Comparison of ENCODE assay signal across 8 mouse cellular contexts in the genomic region with DNA sequence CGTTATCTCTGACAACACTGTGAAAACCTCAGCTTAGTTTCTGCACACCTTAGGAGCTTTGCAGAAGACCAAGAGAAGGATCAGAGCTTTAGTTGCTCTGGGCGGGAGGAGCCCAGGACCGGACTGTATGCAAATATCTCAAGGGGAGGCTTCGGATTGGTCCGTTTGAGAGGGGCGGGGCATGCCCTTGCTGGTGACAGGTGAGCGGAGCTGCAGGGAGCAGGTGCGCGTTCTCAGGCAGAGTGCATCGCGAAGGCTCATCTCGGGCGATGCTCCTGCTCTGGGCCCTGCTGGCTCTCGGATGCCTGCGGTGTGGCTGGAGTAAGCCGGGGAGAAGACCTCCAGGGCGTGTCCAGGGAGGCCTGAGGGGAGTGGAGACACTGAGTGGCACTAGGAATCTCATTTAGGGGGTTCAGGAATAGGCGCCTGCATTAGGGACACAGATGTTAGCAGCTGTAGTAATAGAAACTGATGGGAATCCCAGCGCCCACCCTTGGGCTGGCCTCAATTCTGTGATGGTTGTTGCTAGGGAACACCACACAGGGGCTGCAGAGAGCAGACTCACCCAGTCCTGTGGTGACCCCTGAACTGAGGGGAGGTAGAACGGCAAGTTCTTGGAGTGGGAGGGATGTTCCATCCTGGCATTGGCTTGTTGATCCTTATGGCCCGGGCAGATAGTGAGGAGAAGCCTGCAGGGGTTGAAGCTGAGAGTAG. TPM values are rescaled to one million over a fixed set of nuclear protein-coding genes. Genes with fewer than 3 reads are reported as not detected.
DNase-seq lines count a peak whose midpoint lies in the region; ATAC-seq lines count a peak whose summit lies in the region.

Upk3a (plus strand) TSS at position 191 of the 714 bp plus-strand sequence.

- H3K4me3 ChIP-seq in hindbrain, embryonic 16.5 days (ENCODE audit: low read length), result peak within 1 kb of the TSS; percentile 11

- no peaks in the 10 kb centered on the region for H3K36me3 ChIP-seq in hindbrain, embryonic 16.5 days (ENCODE audit: control insufficient read depth, insufficient read depth, low read length)

- H3K9me3 ChIP-seq in hindbrain, embryonic 16.5 days (ENCODE audit: control insufficient read depth, low read length), result no peaks in the 10 kb centered on the region

- peak; percentile 66 for DNase-seq in urinary bladder, adult 2 months (ENCODE audit: low spot score)
- no peak for DNase-seq in urinary bladder, postnatal 10 days (ENCODE audit: low spot score)
- DNase-seq in lung, adult 18-20 months, result peak; percentile 69 to 78
- peak; percentile 38 for DNase-seq in retina, postnatal 1 day
- DNase-seq in heart, adult 18-20 months, result no peak
- DNase-seq in heart, postnatal 25 days (ENCODE audit: low spot score), result no peak
- no peak for DNase-seq in adrenal gland, postnatal 25 days

- ATAC-seq in hindbrain, embryonic 16.5 days, result peak; percentile 76

- no peak within 1 kb of the TSS; the same call in 1 of the 2 replicates for H3K9ac ChIP-seq in hindbrain, embryonic 16.5 days (ENCODE audit: low read depth, low read length)

- 11% methylated on average over 21 of the region's 21 CpGs for WGBS in hindbrain, embryonic 16.5 days

- H3K4me2 ChIP-seq in hindbrain, embryonic 16.5 days (ENCODE audit: low read length), result peak within 1 kb of the TSS; percentile 37

- H3K27me3 ChIP-seq in hindbrain, embryonic 16.5 days (replicated peaks; ENCODE audit: control insufficient read depth, insufficient read depth, low read length), result no peaks in the 10 kb centered on the region

- H3K4me1 ChIP-seq in hindbrain, embryonic 16.5 days (ENCODE audit: control insufficient read depth, insufficient read depth, low read depth, low read length), result peaks cover 3% of the 10 kb centered on the region; the same call in 1 of the 2 replicates

- intact Hi-C loops in heart, postnatal 25 days (cut with DNase I), result no loop called here

- H3K27ac ChIP-seq in hindbrain, embryonic 16.5 days (ENCODE audit: low read depth, low read length), result no peak within 1 kb of the TSS

RNA-seq across cellular contexts. Expression of gene Upk3a, which starts in this region (rescaled TPM):
- 1,094 and 1,493 TPM in 2 replicates for polyA plus RNA-seq in urinary bladder, adult 2 months (2012; rRNA removed)
- 1.7 and 2.1 TPM in 2 replicates for polyA plus RNA-seq in hindbrain, embryonic 16.5 days (2015; fragmentation: Nextera tagmentation; extraction: Ambion mirVana)
- not detected for total RNA-seq in heart, adult 18-20 months (2021)
- not detected for total RNA-seq in heart, postnatal 25 days (2021)
- total RNA-seq in adrenal gland, postnatal 25 days (2021), result not detected in 2 replicates

Comparison
In these comparisons a context has a peak if more than half of its experiments do, and no peak if none do; other contexts are left out.
1. RNA of gene Upk3a (polyA plus RNA-seq): 1,094 to 1,493 TPM in urinary bladder, adult 2 months; 1.7 to 2.1 TPM in hindbrain, embryonic 16.5 days; every median in the first group is over 100 times any median in the second.
2. DNase-seq: peak in urinary bladder, adult 2 months (single experiment), lung, adult 18-20 months (2 of 2) and retina, postnatal 1 day (single experiment); none in urinary bladder, postnatal 10 days (single experiment), heart, adult 18-20 months (0 of 2), heart, postnatal 25 days (single experiment) and adrenal gland, postnatal 25 days (single experiment).